ENCODE assay signal across 27 mouse cellular contexts in the genomic region with DNA sequence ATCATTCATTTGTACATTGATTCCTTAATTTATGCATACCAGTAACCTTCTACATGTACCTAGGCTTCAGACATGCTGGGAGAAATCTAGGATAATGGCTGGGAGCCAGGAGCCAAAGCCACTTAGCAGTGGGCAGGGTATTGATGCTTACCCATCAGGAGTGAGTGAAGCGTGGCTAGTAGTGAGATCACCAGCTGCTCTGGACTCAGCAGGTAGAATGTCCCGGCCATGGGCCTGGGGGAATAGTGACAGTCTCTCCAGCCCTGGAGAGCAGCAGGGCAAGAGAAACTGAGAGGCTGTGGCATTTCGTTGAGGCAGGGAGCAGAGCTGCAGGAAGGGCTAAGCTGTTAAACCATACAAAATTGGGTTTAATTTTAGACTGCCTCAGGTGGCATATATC.
A peak's percentile ranks its signal among the peaks of the same experiment; 100 is the strongest.
DNase-seq lines count a peak whose midpoint lies in the region; ATAC-seq and TF ChIP-seq lines count a peak whose summit lies in the region.
"Had no signal": no experiment of that assay in that cellular context is flagged by ENCODE, and none has a peak within 500 bp of the region (broad histone marks: within the 10 kb centered on the region; RNA-seq: fewer than 3 reads in every experiment).

No protein-coding gene starts in this region.

- peak; percentile 23; the same call in 1 of the 2 replicates for TF ChIP-seq CTCF in cerebellum, adult 2 months (IDR thresholded peaks at IDR 0.05; ENCODE audit: borderline replicate concordance, insufficient read depth, low read depth, low read length)

- no peaks in the 10 kb centered on the region for H3K9me3 ChIP-seq in kidney, embryonic 16.5 days (ENCODE audit: low read length)
- no peaks in the 10 kb centered on the region for H3K9me3 ChIP-seq in intestine, embryonic 15.5 days
- H3K9me3 ChIP-seq: forebrain, embryonic 12.5 days; heart, embryonic 13.5 days; kidney, embryonic 15.5 days; neural tube, embryonic 12.5 days had no signal

- no peaks in the 10 kb centered on the region for H3K27me3 ChIP-seq in kidney, embryonic 16.5 days (ENCODE audit: insufficient read depth, low read length)
- H3K27me3 ChIP-seq in cerebellum, adult 2 months (ENCODE audit: control insufficient read depth, insufficient read depth, low read length) = no peaks in the 10 kb centered on the region
- H3K27me3 ChIP-seq in intestine, embryonic 15.5 days (replicated peaks) = no peaks in the 10 kb centered on the region
- H3K27me3 ChIP-seq: forebrain, embryonic 12.5 days; heart, embryonic 13.5 days; kidney, embryonic 15.5 days; neural tube, embryonic 12.5 days had no signal

- ATAC-seq in kidney, embryonic 16.5 days (ENCODE audit: low FRiP score, low TSS enrichment) = peak; percentile 54; the same call in 1 of the 2 replicates
- ATAC-seq in intestine, embryonic 15.5 days = no peak
- ATAC-seq: activated CD4-positive, CD25-positive, alpha-beta regulatory T cell, adult 4 months; midbrain, embryonic 16.5 days had no signal

- H3K36me3 ChIP-seq in kidney, embryonic 16.5 days (ENCODE audit: insufficient read depth, low read length) = no peaks in the 10 kb centered on the region
- no peaks in the 10 kb centered on the region for H3K36me3 ChIP-seq in intestine, embryonic 15.5 days
- H3K36me3 ChIP-seq: forebrain, embryonic 12.5 days; heart, embryonic 13.5 days; kidney, embryonic 15.5 days; neural tube, embryonic 12.5 days had no signal

- DNase-seq in kidney, adult 9 months = no peak
- DNase-seq in cerebellum, adult 11 months = peak; percentile 34
- DNase-seq in cerebellum, adult 2 months = peak; percentile 52 to 77
- peak; percentile 64 to 80 for DNase-seq in cerebellum, postnatal 14 days
- no peak for DNase-seq in right cerebral cortex, adult 18-20 months
- DNase-seq in thymus, postnatal 10 days (ENCODE audit: low spot score in 2 of 2) = no peak
- DNase-seq: adrenal gland, postnatal 10 days; B cell, adult 2 months; gastrocnemius, postnatal 10 days; heart, postnatal 10 days; kidney, adult 11 months; kidney, postnatal 4 days; layer of hippocampus, postnatal 36 days; liver; lung, adult 2 months; lung, postnatal 10 days had no signal

- no peak for TF ChIP-seq POLR2A in cerebellum, adult 2 months (IDR thresholded peaks at IDR 0.05; ENCODE audit: borderline replicate concordance, insufficient read depth, low read length)

- H3K4me3 ChIP-seq in kidney, embryonic 16.5 days (ENCODE audit: low read length) = no peak overlapping the region
- H3K4me3 ChIP-seq in cerebellum, adult 2 months (replicated peaks; ENCODE audit: insufficient read depth, low read depth, low read length) = no peak overlapping the region
- no peak overlapping the region for H3K4me3 ChIP-seq in intestine, embryonic 15.5 days (replicated peaks)
- H3K4me3 ChIP-seq: erythroblast, embryonic 14.5 days; forebrain, embryonic 12.5 days; heart, embryonic 13.5 days; kidney, embryonic 15.5 days; neural tube, embryonic 12.5 days had no signal

- H3K4me2 ChIP-seq in kidney, embryonic 16.5 days (replicated peaks; ENCODE audit: low read depth, low read length) = no peak overlapping the region
- no peak overlapping the region for H3K4me2 ChIP-seq in intestine, embryonic 15.5 days (replicated peaks)
- H3K4me2 ChIP-seq: forebrain, embryonic 12.5 days; heart, embryonic 13.5 days; kidney, embryonic 15.5 days; neural tube, embryonic 12.5 days had no signal

- 77% methylated on average over 3 of the region's 3 CpGs for WGBS in kidney, embryonic 16.5 days
- 10% methylated on average over 3 of the region's 3 CpGs for WGBS in cerebellum, adult 2 months
- 74% methylated on average over 3 of the region's 3 CpGs for WGBS in intestine, embryonic 15.5 days

- no peak overlapping the region for H3K9ac ChIP-seq in kidney, embryonic 16.5 days (replicated peaks; ENCODE audit: low read length)
- no peak overlapping the region for H3K9ac ChIP-seq in intestine, embryonic 15.5 days
- H3K9ac ChIP-seq: forebrain, embryonic 12.5 days; heart, embryonic 13.5 days; kidney, embryonic 15.5 days; liver, embryonic 14.5 days; neural tube, embryonic 12.5 days had no signal

- no peak overlapping the region for H3K27ac ChIP-seq in kidney, embryonic 16.5 days (ENCODE audit: low read length)
- peak overlapping the region; percentile 50 for H3K27ac ChIP-seq in cerebellum, adult 2 months (ENCODE audit: insufficient read depth, low read length)
- H3K27ac ChIP-seq in intestine, embryonic 15.5 days = no peak overlapping the region
- H3K27ac ChIP-seq: forebrain, embryonic 12.5 days; heart, embryonic 13.5 days; kidney, embryonic 15.5 days; liver, embryonic 14.5 days; macrophage; neural tube, embryonic 12.5 days had no signal

- no peaks in the 10 kb centered on the region for H3K4me1 ChIP-seq in kidney, embryonic 16.5 days (ENCODE audit: insufficient read depth, low read length)
- peaks cover 6% of the 10 kb centered on the region; the same call in 1 of the 2 replicates for H3K4me1 ChIP-seq in cerebellum, adult 2 months (ENCODE audit: control insufficient read depth, insufficient read depth, low read length)
- H3K4me1 ChIP-seq in intestine, embryonic 15.5 days (replicated peaks) = no peaks in the 10 kb centered on the region
- H3K4me1 ChIP-seq: forebrain, embryonic 12.5 days; kidney, embryonic 15.5 days; neural tube, embryonic 12.5 days had no signal

Comparison
In these comparisons a context has a peak if more than half of its experiments do, and no peak if none do; other contexts are left out.
1. DNase-seq: peak in cerebellum, adult 11 months (single experiment), cerebellum, adult 2 months (2 of 2) and cerebellum, postnatal 14 days (2 of 2); none in kidney, adult 9 months (single experiment), right cerebral cortex, adult 18-20 months (single experiment) and thymus, postnatal 10 days (0 of 2).